Mouse (Mus musculus) hindbrain, postnatal 0 days (tissue): ENCODE measurements around the gene Srrm4. TPM values are rescaled to one million over a fixed set of nuclear protein-coding genes. Genes with fewer than 3 reads are reported as not detected.

Source experiments
- ATAC-seq: fragments of 200-750 bp; cut with Nextera tagmentation; 2 replicates; pipeline ENCODE4 v1.8.0; 2017; ENCODE audit warnings: mild to moderate bottlenecking, moderate TSS enrichment, moderate library complexity
- DNase-seq: peaks from one replicate; pipeline ENCODE4 v3.0.0-alpha.2; 2015; ENCODE audit warnings: low spot score
- H3K27ac ChIP-seq: fragments of 300-500 bp; sonication (generic); 2 replicates; pipeline ENCODE4 v1.5.1; 2014; ENCODE audit warnings: mild to moderate bottlenecking
- H3K27me3 ChIP-seq: fragments of 300-500 bp; sonication (generic); 2 replicates; pipeline ENCODE4 v1.6.1; 2014; ENCODE audit warnings: low read length, mixed read lengths; ENCODE audit not compliant: insufficient read depth
- H3K36me3 ChIP-seq: fragments of 300-500 bp; sonication (generic); 2 replicates; pipeline ENCODE4 v1.6.1; 2014; ENCODE audit warnings: low read length, mixed read lengths; ENCODE audit not compliant: insufficient read depth
- H3K4me1 ChIP-seq: fragments of 300-500 bp; sonication (generic); 2 replicates; pipeline ENCODE4 v1.6.1; 2014; ENCODE audit warnings: antibody characterized with exemption, low read length, mixed read lengths; ENCODE audit not compliant: insufficient read depth
- H3K4me2 ChIP-seq: fragments of 300-500 bp; sonication (generic); 2 replicates; pipeline ENCODE4 v1.6.1; 2014; ENCODE audit warnings: low read depth, mild to moderate bottlenecking, low read length, moderate library complexity, mixed read lengths
- H3K4me3 ChIP-seq: fragments of 300-500 bp; sonication (generic); 2 replicates; pipeline ENCODE4 v1.5.1; 2014; ENCODE audit warnings: low read length
- H3K9ac ChIP-seq: fragments of 300-500 bp; sonication (generic); replicated peaks from 2 replicates; pipeline ENCODE4 v1.6.1; 2014; ENCODE audit warnings: mild to moderate bottlenecking, low read length, moderate library complexity, mixed read lengths
- H3K9me3 ChIP-seq: fragments of 300-500 bp; sonication (generic); 2 replicates; pipeline ENCODE4 v1.6.1; 2016; ENCODE audit warnings: low read length, mixed read lengths
- CTCF ChIP-seq: IDR thresholded peaks from 2 replicates; pipeline ENCODE4 v1.5.1; 2016; ENCODE audit warnings: antibody characterized with exemption, control low read depth, low read depth
- WGBS: fragments of 180-500 bp; shearing (Covaris S2); extraction: QIAGEN DNeasy Blood & Tissue Kit; methylation state at CpG from one replicate; pipeline ENCODE4 v1.1.7; 2014; 5-methylcytosine and 5-hydroxymethylcytosine counted together
- polyA plus RNA-seq: library from polyadenylated mRNA; unstranded; fragments of >200 nt; fragmentation: Nextera tagmentation; extraction: Ambion mirVana; gene quantifications from 2 replicates; pipeline ENCODE4 v1.2.1, GENCODE M21; 2015
- total RNA-seq: library from RNA; depleted of rRNA; stranded (reverse); fragments of >200 nt; gene quantifications from 2 replicates; pipeline ENCODE4 v1.2.3, GENCODE M21; 2014

Srrm4 gene
- total and polyA plus RNA-seq, 2 experiments from 2014 or later: 5.9 to 12.5 TPM

DNA sequence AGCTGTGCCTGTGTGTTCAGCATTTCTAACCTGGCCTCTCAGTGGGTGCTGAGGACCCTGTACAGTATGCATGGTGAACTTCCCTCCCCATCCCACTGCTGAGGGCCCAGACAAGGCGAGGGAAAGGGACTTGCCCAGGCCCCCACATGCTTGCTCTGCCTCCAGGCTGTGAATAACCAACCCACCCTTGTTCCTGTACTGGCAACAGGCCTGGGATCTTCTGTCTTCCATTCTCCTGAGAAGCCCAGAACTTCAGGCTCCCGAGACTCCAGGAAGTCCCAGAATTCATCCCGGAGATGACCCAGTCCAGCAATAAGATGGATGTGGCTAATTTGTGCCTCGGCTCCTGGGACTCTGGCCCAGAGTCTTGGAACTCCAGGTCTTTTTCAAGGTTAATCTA, 105.5 kb downstream of the Srrm4 start:
- ATAC-seq (no peak), DNase-seq (no peak)
- WGBS: 69% methylated on average over 4 of the region's 4 CpGs
- Histone ChIP-seq H3K9me3 (no peaks in the 10 kb centered on the region), H3K4me3 (no peak overlapping the region), H3K36me3 (no peaks in the 10 kb centered on the region), H3K4me1 (0 out of 2 replicates have a peak, but pooled peaks cover 12% of the 10 kb centered on the region), H3K27me3 (no peaks in the 10 kb centered on the region), H3K4me2 (no peak overlapping the region), H3K27ac (no peak overlapping the region), H3K9ac (no peak overlapping the region)
- no peak for TF ChIP-seq CTCF

DNA sequence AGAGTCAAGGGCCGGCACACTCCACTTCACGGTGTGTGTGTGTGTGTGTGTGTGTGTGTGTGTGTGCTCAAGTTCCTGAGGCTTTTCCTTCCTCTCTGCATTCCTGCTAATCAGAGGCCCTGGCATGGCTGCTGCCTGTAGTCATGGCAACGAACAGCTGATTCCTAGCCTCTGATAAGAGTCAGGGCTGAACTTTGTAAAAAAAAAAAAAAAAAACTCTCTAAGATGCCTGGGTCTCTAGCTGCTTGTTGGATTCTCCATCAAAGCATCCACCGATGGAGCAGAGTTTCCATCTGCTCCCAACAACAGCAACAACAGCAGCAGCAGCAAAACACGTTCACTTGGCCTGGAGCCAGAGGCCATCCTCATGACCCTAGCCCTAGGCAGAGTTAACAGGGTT, 106.5 kb downstream of the Srrm4 start:
- peak; percentile 80 for DNase-seq
- H3K9ac ChIP-seq: no peak overlapping the region
- peak; percentile 69 for ATAC-seq
- no peak overlapping the region for H3K4me2 ChIP-seq
- H3K4me3 ChIP-seq: no peak overlapping the region
- TF ChIP-seq CTCF: no peak
- 0 out of 2 replicates have a peak overlapping the region, but pooled peaks have one; percentile 46 for H3K27ac ChIP-seq
- no peaks in the 10 kb centered on the region for H3K27me3 ChIP-seq
- WGBS: 11% methylated on average over 5 of the region's 5 CpGs
- H3K36me3 ChIP-seq: no peaks in the 10 kb centered on the region
- no peaks in the 10 kb centered on the region for H3K9me3 ChIP-seq
- 0 out of 2 replicates have a peak, but pooled peaks cover 9% of the 10 kb centered on the region for H3K4me1 ChIP-seq

DNA sequence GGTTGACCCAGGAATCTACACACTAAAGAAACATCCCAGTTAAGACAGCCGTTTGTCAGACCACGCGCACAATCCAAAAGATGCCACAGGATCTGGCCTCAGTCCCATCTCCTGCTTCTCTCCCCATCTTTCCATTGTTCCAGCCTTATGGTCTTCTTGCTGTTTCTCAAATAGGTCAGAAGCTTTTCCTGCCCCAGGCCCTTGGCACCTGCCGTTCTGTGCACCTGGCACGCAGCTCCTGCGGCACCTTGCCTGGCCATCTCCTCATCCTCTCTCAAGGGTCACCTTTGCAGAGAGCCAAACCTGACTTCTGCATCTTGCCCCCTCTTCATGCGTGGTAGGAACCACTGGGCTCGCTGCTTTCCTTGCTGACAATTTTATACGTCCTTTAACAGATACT, 107.4 kb downstream of the Srrm4 start:
- Histone ChIP-seq H3K27me3 (no peaks in the 10 kb centered on the region), H3K4me2 (no peak overlapping the region), H3K27ac (peak overlapping the region; percentile 46; the same call in 1 of the 2 replicates), H3K36me3 (no peaks in the 10 kb centered on the region), H3K4me3 (no peak overlapping the region), H3K9me3 (no peaks in the 10 kb centered on the region), H3K9ac (no peak overlapping the region), H3K4me1 (0 out of 2 replicates have a peak, but pooled peaks cover 9% of the 10 kb centered on the region)
- DNase-seq (no peak), ATAC-seq (no peak)
- WGBS: 75% methylated on average over 9 of the region's 9 CpGs
- no peak for TF ChIP-seq CTCF

DNA sequence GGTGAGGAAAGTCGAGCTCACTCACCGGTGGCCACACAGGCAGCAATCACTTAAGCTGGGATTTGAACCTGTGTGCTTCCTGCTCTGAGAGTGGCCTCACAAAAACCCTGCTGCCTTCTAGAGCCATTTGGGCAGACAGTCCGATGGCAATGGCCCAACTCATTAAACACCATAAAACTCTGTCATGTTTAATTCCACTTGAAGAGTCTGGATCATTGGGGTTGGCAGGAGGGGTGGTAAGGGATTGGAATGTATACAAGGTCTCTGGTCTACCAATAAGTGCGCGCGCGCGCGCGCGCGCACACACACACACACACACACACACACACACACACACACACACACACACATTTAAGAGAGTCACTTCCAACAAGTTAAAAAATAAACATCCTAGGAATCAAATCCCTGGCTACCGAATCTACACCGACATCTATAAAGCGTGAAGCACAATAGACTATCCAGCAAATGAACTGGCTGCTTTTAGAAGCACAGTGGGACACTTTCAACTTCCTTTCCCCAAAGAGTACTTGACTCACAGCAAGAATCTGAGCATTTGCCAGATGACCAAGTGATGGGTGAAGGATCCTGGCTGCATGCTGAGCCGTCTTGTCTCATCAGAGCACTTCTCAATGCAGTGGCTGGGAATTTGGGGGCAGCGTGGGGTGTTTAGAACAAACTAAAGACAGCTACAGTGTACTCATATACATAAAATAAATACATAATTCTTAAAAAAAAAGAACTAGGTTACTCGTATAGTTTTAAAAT, 112.8 kb downstream of the Srrm4 start:
- Histone ChIP-seq H3K9me3 (no peaks in the 10 kb centered on the region), H3K27me3 (no peaks in the 10 kb centered on the region), H3K27ac (no peak overlapping the region), H3K9ac (no peak overlapping the region), H3K36me3 (no peaks in the 10 kb centered on the region), H3K4me3 (no peak overlapping the region), H3K4me2 (no peak overlapping the region), H3K4me1 (no peaks in the 10 kb centered on the region)
- WGBS: 53% methylated on average over 18 of the region's 18 CpGs
- ATAC-seq (no peak), DNase-seq (peak; percentile 68)
- no peak for TF ChIP-seq CTCF

DNA sequence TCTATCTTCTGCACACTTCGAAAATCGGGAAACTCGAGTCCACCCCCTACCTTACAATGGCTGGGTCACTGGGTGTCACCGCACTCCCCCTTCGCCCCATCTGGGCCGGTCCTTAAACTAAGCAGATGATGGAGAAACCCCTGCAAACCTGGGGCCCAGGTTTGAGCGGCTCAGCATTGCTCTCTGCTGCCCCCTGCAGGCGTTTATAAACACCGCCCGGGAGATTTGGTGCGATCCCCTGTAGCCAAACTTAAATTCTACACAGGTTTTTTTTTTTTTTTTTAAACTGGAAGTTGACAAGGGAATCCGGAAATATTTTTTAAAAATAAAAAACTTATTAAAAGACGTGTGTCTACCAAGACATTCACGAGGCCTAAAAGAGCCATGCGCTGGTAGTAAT, 115.6 kb downstream of the Srrm4 start:
- DNase-seq (peak; percentile 77), ATAC-seq (0 out of 2 replicates have a peak, but pooled peaks have one; percentile 21)

DNA sequence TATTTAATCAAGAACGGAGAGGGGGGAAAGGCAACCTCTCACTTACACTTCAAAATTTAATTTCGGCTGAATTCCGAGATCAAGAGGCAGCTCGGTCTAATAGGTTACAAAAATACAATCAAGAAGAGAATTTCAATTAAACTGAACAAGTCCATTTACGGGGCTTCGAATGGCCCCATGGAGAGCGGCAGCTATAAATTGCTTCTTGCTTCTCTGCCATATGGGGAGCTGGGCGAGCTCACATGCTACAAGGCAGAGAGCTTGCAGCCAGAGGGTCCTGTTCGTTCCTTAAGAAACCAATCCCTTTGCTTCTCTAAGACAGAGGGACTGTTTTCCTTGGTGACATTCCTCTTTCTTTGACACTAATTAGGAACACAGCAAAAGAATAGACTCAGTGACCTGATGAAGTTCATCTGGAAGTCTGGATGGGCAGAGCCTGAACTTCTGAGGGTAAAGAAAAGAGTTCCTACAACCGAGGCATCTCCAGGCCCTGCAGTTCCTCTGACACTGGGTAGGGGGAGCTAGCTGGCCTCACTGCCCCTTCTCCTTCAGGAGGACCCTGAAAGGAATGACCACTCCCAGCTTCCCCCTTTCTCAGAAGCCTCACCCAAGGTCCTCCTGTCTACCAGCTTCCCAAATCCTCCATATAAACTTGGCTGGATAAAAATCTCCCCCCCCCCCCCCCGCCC, 130.1 kb downstream of the Srrm4 start:
- Histone ChIP-seq H3K4me1 (no peaks in the 10 kb centered on the region), H3K27me3 (no peaks in the 10 kb centered on the region), H3K9me3 (peaks cover 13% of the 10 kb centered on the region), H3K36me3 (peaks cover 20% of the 10 kb centered on the region), H3K4me3 (no peak overlapping the region), H3K4me2 (no peak overlapping the region), H3K27ac (no peak overlapping the region), H3K9ac (no peak overlapping the region)
- DNase-seq: peak; percentile 57
- TF ChIP-seq CTCF: peak; percentile 63
- ATAC-seq: no peak
- 25% methylated on average over 11 of the region's 11 CpGs for WGBS

More for the DNA sequence above, 115.6 kb downstream of the Srrm4 start:
- TF ChIP-seq CTCF: peak; percentile 83
- no peaks in the 10 kb centered on the region for H3K27me3 ChIP-seq
- no peak overlapping the region for H3K4me2 ChIP-seq
- no peaks in the 10 kb centered on the region for H3K9me3 ChIP-seq
- H3K9ac ChIP-seq: no peak overlapping the region
- no peak overlapping the region for H3K27ac ChIP-seq
- H3K4me1 ChIP-seq: no peaks in the 10 kb centered on the region
- no peaks in the 10 kb centered on the region for H3K36me3 ChIP-seq
- WGBS: 17% methylated on average over 15 of the region's 15 CpGs
- no peak overlapping the region for H3K4me3 ChIP-seq
